Mouse (Mus musculus) hematopoietic stem cell, adult 5-6 weeks (primary cell): ENCODE data around the gene Nrarp. TPM values are rescaled to one million over a fixed set of nuclear protein-coding genes. Genes with fewer than 3 reads are reported as not detected.

Source experiments
- ATAC-seq, 2 experiments: fragments of 125-278 bp in 1 of 2; replicated peaks in 1 of 2; 2 replicates each; pipeline ENCODE4 v1.8.0; 2016 to 2017; ENCODE audit warnings: inconsistent platforms in 2 of 2, mild to moderate bottlenecking in 2 of 2, moderate number of reproducible peaks in 2 of 2, low read depth in 1 of 2, moderate TSS enrichment in 1 of 2; ENCODE audit not compliant: low FRiP score in 2 of 2, poor library complexity in 2 of 2, severe bottlenecking in 2 of 2, insufficient read depth in 1 of 2, low TSS enrichment in 1 of 2
- total RNA-seq: library from RNA; stranded (forward); fragments of 172-1452, 232-1000 nt; gene quantifications from 2 replicates; pipeline ENCODE4 v1.2.3, GENCODE M21; 2017

Gene Nrarp
- total RNA-seq, 1 experiment from 2014 or later, result 4.4 TPM

DNA sequence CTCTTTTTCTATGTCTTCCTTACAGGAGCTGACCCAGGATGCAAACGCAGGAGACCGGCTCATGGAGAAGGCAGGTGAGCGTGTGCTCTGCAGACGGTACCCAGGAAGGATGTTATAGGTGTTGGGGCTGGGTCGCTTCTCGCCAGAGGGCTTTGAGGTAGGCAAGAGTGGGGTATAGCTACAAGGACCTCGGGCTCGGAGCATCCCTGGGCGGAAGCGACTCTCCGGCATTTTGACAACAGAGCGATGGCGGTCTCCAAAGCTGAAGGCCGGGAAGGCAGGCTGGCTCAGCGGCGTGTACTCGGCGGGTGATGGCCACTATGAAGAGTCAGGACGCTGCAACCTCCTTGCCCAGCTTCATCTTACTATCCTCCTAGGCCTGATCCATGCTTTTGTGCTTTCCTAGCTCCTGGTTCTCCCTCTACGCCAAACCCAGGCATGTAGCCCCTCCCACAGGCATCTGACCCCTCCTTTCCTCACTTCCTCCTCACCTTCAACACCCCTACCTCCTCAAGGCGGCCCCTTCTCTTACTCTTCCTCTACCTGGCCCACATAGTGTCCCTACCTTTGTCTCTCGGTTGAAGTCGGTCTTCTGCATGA lies 32.8 kb downstream of the Nrarp start:
- ATAC-seq, result no peak

DNA sequence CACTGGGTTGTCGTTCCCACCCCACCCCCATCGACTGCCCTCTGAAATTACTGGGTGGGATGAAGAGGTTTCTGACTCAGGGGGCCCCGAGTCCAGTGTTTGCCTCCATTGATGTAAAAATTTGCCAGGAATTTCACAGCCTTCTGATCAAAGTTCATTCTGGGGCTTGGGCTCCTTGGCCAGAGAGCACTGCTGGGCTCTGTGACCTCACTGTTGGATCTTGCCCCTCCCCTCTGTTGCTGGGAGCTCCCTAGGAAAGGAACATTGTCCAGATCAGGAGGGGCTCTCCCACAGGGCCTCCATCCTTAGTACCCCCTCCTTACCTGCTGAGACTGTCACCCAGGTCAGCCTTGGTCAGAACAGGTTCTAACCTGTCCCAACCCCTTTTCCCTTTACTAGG lies 33.9 kb downstream of the Nrarp start, which contains the start of gene Stpg3:
Gene Stpg3 (minus strand): TSS at position 194 of the 400 bp plus-strand sequence.
- ATAC-seq, result no peak

DNA sequence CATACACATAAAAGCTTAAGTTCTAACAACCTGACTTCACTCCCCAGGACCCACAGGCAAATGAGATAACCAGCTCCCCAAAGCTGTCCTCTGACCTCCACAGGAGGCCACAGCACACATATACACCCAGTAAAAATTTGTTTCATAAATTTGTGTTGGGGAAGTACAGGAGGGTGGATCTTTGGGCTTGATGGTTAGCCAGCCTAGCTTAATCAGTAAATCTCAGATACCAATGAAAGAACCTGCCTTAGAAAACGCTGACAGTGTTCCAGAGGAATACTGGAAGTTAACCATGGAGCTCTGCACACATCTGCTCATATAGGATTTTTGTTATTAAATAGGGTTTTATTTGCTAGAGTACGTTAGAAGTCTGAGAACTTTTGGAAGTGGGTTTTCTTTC lies 37.1 kb downstream of the Nrarp start:
- no peak for ATAC-seq

DNA sequence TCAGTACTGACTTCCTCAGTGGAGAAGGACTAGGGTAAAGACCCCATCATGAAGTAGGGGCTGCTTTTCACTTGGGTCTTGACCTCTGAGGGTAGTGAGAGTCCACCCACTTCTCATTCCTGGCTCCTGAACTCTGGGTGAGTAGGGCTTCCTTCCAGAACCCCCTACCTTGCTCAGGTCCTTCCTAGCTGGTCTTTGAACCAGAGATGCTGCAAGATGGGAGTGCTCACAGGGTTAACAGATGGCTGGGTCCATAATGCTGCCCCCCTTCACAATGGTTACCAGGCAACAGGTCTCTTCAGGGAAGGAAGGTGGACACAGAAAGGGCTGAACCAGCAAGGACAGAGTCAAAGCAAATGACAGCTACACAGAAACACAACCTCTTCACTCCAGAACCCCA lies 37.9 kb downstream of the Nrarp start, which contains the start of gene Fam166a:
Gene Fam166a (plus strand): TSS at position 301 of the 400 bp plus-strand sequence.
- no peak for ATAC-seq

GRCm38 (mm10) chr2:25221331-25221772 lies 40.8 kb downstream of the Nrarp start:
- ATAC-seq, result no peak

GRCm38 (mm10) chr2:25223681-25224491 lies 43.3 kb downstream of the Nrarp start:
- ATAC-seq, result peak; percentile 0 to 40; a peak in 2 of 4 replicates

DNA sequence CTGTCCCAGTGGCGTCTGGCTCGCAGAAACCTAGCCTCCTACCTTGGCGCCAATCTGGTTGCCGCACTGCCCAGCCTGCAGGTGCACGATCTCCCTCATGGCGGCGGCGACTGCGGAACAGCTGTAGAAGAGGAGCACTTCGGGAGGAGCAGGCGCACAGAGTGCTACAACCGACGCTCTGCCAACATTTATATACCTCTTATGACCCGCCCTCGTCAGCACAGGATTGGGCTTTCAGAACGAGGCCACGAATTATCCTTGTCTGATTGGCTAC lies 43.9 kb downstream of the Nrarp start, which contains the start of gene Tubb4b:
Gene Tubb4b (minus strand): TSS at position 211 of the 274 bp plus-strand sequence.
- no peak for ATAC-seq

- ATAC-seq, result peak; percentile 78 to 81
Observed at GRCm38 (mm10) chr2:25224766-25225752, 44.5 kb downstream of the Nrarp start.

DNA sequence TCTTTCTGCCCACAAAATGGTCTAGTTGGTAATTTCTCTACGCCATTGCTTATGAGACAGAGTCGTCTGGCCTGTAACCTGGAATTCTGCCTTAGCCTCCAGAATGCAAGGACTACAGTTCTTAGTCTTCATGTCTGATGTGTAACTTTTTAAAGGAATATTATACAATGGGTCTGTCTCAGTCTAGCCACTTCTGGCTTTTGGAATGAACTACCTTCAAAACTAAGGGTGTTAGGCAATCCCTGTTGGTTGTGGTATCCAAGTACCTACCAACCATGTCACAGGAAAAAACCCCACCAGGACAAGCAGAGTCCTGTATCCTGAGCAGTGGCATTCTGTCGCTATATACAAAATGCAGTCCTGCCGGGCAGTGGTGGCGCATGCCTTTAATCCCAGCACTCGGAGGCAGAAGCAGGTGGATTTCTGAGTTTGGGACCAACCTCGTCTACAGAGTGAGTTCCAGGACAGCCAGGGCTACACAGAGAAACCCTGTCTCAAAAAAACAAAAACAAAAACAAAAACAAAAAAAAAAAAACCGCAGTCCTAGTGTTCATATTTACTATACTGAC lies 45.3 kb downstream of the Nrarp start:
- no peak for ATAC-seq

- ATAC-seq, result no peak
Observed at GRCm38 (mm10) chr2:25226864-25227263, 46.3 kb downstream of the Nrarp start.

- no peak for ATAC-seq
Observed at GRCm38 (mm10) chr2:25227406-25227805, 46.8 kb downstream of the Nrarp start.

DNA sequence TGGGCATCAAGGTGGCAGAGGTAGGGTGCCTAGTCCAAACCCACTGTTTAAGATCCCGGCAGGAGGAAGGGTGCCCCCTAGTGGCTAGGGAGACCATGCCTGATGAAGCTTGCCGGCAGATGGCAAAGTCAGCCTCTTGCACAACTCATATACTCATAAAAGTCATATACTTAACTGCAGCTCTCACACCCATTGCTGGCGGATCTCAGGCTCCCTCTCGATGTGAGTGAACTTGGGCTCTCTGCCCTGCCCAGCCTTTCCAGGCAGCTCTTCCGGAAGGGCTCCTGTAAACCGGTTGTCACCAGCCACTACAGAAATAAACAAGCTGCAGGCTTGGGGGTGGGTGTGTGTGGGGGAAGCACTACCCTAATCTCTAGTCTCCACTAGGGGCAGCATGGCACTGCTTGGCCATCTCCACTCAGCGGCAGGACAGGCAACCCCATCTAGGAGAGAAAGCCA lies 47.9 kb downstream of the Nrarp start:
- peak; percentile 38 to 51 for ATAC-seq

- ATAC-seq, result no peak
Observed at GRCm38 (mm10) chr2:25228995-25229530, 48.5 kb downstream of the Nrarp start.

DNA sequence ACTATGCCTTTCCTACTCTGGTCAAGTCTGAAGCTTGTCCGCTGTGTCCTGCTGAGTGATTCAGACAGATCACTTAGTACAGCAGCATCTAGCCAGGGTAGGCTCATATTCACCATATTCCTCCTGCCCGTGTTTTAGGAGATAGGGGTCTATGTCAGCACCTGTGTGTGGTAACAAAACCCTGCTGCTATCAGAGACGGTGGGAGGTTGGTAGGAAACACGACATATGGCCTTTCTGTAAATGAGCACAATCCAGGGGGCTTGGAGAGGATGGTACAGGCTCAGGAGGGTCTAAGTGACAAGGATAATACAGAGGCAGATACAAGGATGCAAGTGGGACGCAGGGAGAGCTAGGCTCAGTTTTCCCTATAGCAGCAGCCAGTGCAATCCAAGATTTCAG lies 49.0 kb downstream of the Nrarp start:
- no peak for ATAC-seq

DNA sequence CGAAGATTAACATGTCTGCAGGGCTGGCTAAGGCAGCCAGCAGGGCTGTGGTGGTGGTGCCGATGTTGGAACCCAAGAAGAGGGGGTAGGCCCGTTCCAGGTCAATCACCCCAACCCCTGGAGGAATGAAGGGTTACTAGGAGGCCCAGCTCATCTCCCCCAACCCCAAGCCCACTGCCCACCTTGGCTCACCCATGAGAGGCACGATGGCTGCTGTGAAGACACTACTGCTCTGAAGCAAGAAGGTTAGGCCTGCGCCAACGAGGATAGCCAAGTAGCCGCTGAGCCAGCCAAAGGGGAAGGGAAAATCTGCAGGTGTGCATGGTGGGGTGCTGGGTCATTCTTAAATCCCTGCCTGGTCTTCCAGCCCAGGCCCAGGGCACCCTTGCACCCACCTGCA lies 50.0 kb downstream of the Nrarp start:
- no peak for ATAC-seq

- no peak for ATAC-seq
Observed at GRCm38 (mm10) chr2:25231038-25231437, 50.5 kb downstream of the Nrarp start.
